Mouse (Mus musculus) megakaryocyte-erythroid progenitor cell, adult 5-6 weeks (primary cell): ENCODE data around the gene Il12rb1. TPM values are rescaled to one million over a fixed set of nuclear protein-coding genes. Genes with fewer than 3 reads are reported as not detected.
"Not testable (repeated sequence)": the region's sequence is repeated elsewhere in the genome, so short reads cannot be mapped to it uniquely, and the experiment has no call there.

ENCODE experiments used
- ATAC-seq: replicated peaks from 2 replicates; pipeline ENCODE4 v1.8.0; 2016; ENCODE audit warnings: mild to moderate bottlenecking, inconsistent platforms; ENCODE audit not compliant: severe bottlenecking, poor library complexity, low FRiP score, low TSS enrichment
- total RNA-seq, 2 experiments: library from RNA; stranded (forward) in 1 of 2; stranded (reverse) in 1 of 2; fragments of 200-1000, 215-1000 nt in 1 of 2; fragments of >200 nt in 1 of 2; fragmentation: Nextera tagmentation in 1 of 2; gene quantifications; 2 replicates each; pipeline ENCODE4 v1.2.3; 2014 to 2017

The Il12rb1 gene
- total RNA-seq, 2 experiments from 2014 or later, result 0.31 to 2.0 TPM

- ATAC-seq, result no peak
Measured at GRCm38 (mm10) chr8:70820101-70820935, 12.1 kb downstream of the Il12rb1 start.

GRCm38 (mm10) chr8:70821399-70821962 lies 13.2 kb downstream of the Il12rb1 start:
- peak; percentile 69 for ATAC-seq

GRCm38 (mm10) chr8:70821992-70822391 lies 13.7 kb downstream of the Il12rb1 start:
- no peak; the same call in 1 of the 2 replicates for ATAC-seq

GRCm38 (mm10) chr8:70822594-70822993 lies 14.3 kb downstream of the Il12rb1 start:
- not testable (repeated sequence) for ATAC-seq

- ATAC-seq, result no peak
Measured at GRCm38 (mm10) chr8:70823802-70824201, 15.6 kb downstream of the Il12rb1 start.

- no peak for ATAC-seq
Measured at GRCm38 (mm10) chr8:70825816-70826215, 17.6 kb downstream of the Il12rb1 start.

GRCm38 (mm10) chr8:70827010-70827409 lies 18.8 kb downstream of the Il12rb1 start:
- 0 out of 2 replicates have a peak, but pooled peaks have one; percentile 24 for ATAC-seq

- ATAC-seq, result no peak
Measured at GRCm38 (mm10) chr8:70827796-70828195, 19.5 kb downstream of the Il12rb1 start.

- no peak for ATAC-seq
Measured at GRCm38 (mm10) chr8:70831517-70831916, 23.3 kb downstream of the Il12rb1 start.

- no peak for ATAC-seq
Measured at GRCm38 (mm10) chr8:70832371-70832770, 24.1 kb downstream of the Il12rb1 start.

- ATAC-seq, result peak; percentile 30
Measured at GRCm38 (mm10) chr8:70833018-70833482, 24.8 kb downstream of the Il12rb1 start.

GRCm38 (mm10) chr8:70833520-70833919 lies 25.3 kb downstream of the Il12rb1 start:
- ATAC-seq, result peak; percentile 46; the same call in 1 of the 2 replicates

- ATAC-seq, result no peak
Measured at GRCm38 (mm10) chr8:70834071-70834470, 25.8 kb downstream of the Il12rb1 start.

GRCm38 (mm10) chr8:70836666-70837065 lies 28.4 kb downstream of the Il12rb1 start:
- ATAC-seq, result no peak

GRCm38 (mm10) chr8:70838654-70839407 lies 30.6 kb downstream of the Il12rb1 start:
- no peak for ATAC-seq

GRCm38 (mm10) chr8:70839408-70840351 lies 31.4 kb downstream of the Il12rb1 start, which contains the start of gene Arrdc2:
Gene Arrdc2, minus strand, starts transcription at chr8:70839720.
- ATAC-seq, result peak; percentile 85

GRCm38 (mm10) chr8:70840590-70840989 lies 32.3 kb downstream of the Il12rb1 start:
- no peak for ATAC-seq

GRCm38 (mm10) chr8:70841147-70842072 lies 33.2 kb downstream of the Il12rb1 start:
- 0 out of 2 replicates have a peak, but pooled peaks have one; percentile 5 for ATAC-seq
